Mouse (Mus musculus) E14TG2a.4 (cell line): ENCODE measurements around the gene Prrg2.

Source experiments
- CTCF ChIP-seq: conservative IDR thresholded peaks from 2 replicates; pipeline ENCODE4 v1.5.1; 2014; ENCODE audit warnings: low read length
- NANOG ChIP-seq: IDR thresholded peaks from 2 replicates; pipeline ENCODE4 v1.6.1; 2014; ENCODE audit warnings: borderline replicate concordance, low read length, mixed read lengths
- POU5F1 ChIP-seq: IDR thresholded peaks from 2 replicates; pipeline ENCODE4 v1.6.1; 2014; ENCODE audit warnings: low read length, borderline replicate concordance

DNA sequence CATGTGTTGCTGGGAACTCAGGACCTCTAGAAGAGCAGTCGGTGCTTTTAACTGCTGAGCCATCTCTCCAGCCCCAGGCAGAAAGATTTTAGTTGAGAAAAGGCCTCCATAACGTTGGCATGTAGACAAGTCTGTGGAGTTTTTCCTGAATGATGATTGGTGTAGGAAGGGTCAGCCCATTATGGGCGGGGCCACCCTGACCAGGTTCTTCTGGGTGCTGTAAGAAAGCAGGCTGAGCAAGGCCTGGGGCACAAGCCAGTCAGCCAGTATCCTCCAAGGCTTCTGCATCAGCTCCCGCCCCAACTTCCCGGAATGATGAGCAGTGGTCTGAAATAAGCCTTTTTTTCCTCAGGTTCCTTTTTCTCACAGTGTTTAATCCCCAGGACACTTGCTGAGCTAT, 18.5 kb upstream of the Prrg2 start:
- TF ChIP-seq CTCF, result no peak
- TF ChIP-seq POU5F1, result no peak
- TF ChIP-seq NANOG, result no peak
